Mouse (Mus musculus): Measurements from ENCODE around the gene Tbx2.

Tbx2 gene

GRCm38 (mm10) chr11:85839258-85840030 lies 7.1 kb downstream of the Tbx2 start:
- DNase-seq (ENCODE audit: extremely low read depth, insufficient read length, low spot score) = no peak

- no peak for DNase-seq (ENCODE audit: extremely low read depth, insufficient read length, low spot score)
These were observed 7.9 kb downstream of the Tbx2 start for GRCm38 (mm10) chr11:85840031-85840802.

GRCm38 (mm10) chr11:85840803-85841145 lies 8.4 kb downstream of the Tbx2 start:
- no peak for DNase-seq (ENCODE audit: extremely low read depth, insufficient read length, low spot score)

GRCm38 (mm10) chr11:85841211-85841681 lies 8.9 kb downstream of the Tbx2 start:
- no peak for DNase-seq (ENCODE audit: extremely low read depth, insufficient read length, low spot score)

- no peak for DNase-seq (ENCODE audit: extremely low read depth, insufficient read length, low spot score)
These were observed 9.6 kb downstream of the Tbx2 start for GRCm38 (mm10) chr11:85841980-85842379.

- DNase-seq (ENCODE audit: extremely low read depth, insufficient read length, low spot score) = no peak
These were observed 10.4 kb downstream of the Tbx2 start for GRCm38 (mm10) chr11:85842596-85843346.

- DNase-seq (ENCODE audit: extremely low read depth, insufficient read length, low spot score) = no peak
These were observed 11.0 kb downstream of the Tbx2 start for GRCm38 (mm10) chr11:85843347-85843692.

GRCm38 (mm10) chr11:85844144-85844965 lies 12.0 kb downstream of the Tbx2 start:
- no peak for DNase-seq (ENCODE audit: extremely low read depth, insufficient read length, low spot score)

GRCm38 (mm10) chr11:85844971-85845370 lies 12.6 kb downstream of the Tbx2 start:
- DNase-seq (ENCODE audit: extremely low read depth, insufficient read length, low spot score) = no peak

GRCm38 (mm10) chr11:85845921-85846320 lies 13.6 kb downstream of the Tbx2 start:
- no peak for DNase-seq (ENCODE audit: extremely low read depth, insufficient read length, low spot score)

- DNase-seq (ENCODE audit: extremely low read depth, insufficient read length, low spot score) = no peak
These were observed 14.2 kb downstream of the Tbx2 start for GRCm38 (mm10) chr11:85846509-85846908.

- peak; percentile 46 for DNase-seq (ENCODE audit: extremely low read depth, insufficient read length, low spot score)
These were observed 16.7 kb downstream of the Tbx2 start for GRCm38 (mm10) chr11:85849037-85849436.

GRCm38 (mm10) chr11:85850233-85850632 lies 17.9 kb downstream of the Tbx2 start, which contains the start of gene Gm11444:
TSS of gene Gm11444 (minus strand) at chr11:85850333.
- DNase-seq (ENCODE audit: extremely low read depth, insufficient read length, low spot score) = no peak

- DNase-seq (ENCODE audit: extremely low read depth, insufficient read length, low spot score) = no peak
These were observed 18.4 kb downstream of the Tbx2 start for GRCm38 (mm10) chr11:85850758-85851157.

GRCm38 (mm10) chr11:85857997-85858698 lies 25.8 kb downstream of the Tbx2 start:
- no peak for DNase-seq (ENCODE audit: extremely low read depth, insufficient read length, low spot score)

GRCm38 (mm10) chr11:85864363-85864762 lies 32.0 kb downstream of the Tbx2 start:
- no peak for DNase-seq (ENCODE audit: extremely low read depth, insufficient read length, low spot score)

- no peak for DNase-seq (ENCODE audit: extremely low read depth, insufficient read length, low spot score)
These were observed 43.9 kb downstream of the Tbx2 start for GRCm38 (mm10) chr11:85876059-85876788.

GRCm38 (mm10) chr11:85884498-85884897 lies 52.1 kb downstream of the Tbx2 start:
- no peak for DNase-seq (ENCODE audit: extremely low read depth, insufficient read length, low spot score)
